Mouse (Mus musculus): Measurements from ENCODE around the gene Hc.

The Hc gene

DNA sequence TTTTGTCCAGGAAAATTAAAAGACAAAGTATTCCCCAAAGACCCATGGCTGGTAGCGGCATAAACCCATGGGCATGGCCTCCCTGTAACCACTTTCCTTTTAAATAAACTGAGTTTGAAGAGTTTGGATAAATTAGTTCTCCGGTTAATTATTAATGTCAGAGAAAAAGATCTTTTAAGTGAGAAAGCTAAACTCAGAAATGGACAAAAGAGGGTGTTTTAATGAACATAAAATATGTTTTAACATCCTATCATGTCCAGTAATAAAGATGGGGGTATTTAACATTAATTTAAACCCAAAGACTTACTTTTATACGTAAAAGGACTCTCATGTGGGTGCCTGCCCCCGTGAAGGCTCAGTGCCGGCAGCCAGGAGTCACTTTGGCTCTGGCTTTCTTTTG is at the start of gene Hc:
Gene Hc, minus strand, starts transcription at position 101 of the 400 bp plus-strand sequence.
- DNase-seq: no peak

DNA sequence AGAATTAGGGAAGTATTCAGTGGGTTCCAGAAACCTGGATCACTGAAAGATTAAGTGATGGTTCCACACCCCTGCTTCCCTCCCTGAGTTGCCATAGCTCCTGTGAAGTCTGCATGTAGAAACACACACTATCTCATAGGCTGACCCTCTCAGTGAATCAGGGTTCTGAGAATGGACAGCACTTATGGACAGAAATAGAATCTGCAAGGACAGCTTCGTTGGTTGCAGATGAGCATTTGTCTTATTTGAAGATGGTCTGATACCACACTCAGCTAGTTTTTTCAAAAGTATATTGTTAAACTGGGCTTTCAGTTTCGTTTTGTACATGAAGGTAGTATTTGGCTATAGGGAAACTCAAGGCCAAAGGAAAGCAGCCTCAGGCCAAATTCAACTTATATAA is 49.3 kb upstream of the Hc start:
- no peak for DNase-seq

DNA sequence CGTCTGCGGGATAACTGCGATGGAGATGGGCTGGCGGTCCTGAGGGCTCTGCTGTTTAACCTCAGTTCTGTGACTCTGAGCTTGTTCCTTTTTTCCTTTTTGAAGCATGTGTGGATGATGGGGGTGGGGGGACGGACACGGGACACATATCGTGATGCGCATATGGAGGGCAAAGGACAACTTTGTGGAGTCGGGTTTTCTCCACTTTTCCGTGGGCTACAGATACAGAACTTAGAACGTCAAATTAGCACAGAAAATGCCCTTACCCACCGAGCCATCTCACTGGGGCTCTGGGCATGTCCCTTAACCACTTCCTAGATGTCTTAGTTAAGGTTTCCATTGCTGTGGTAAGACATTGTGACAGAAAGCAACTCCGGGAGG is 48.7 kb upstream of the Hc start:
- DNase-seq: no peak

DNA sequence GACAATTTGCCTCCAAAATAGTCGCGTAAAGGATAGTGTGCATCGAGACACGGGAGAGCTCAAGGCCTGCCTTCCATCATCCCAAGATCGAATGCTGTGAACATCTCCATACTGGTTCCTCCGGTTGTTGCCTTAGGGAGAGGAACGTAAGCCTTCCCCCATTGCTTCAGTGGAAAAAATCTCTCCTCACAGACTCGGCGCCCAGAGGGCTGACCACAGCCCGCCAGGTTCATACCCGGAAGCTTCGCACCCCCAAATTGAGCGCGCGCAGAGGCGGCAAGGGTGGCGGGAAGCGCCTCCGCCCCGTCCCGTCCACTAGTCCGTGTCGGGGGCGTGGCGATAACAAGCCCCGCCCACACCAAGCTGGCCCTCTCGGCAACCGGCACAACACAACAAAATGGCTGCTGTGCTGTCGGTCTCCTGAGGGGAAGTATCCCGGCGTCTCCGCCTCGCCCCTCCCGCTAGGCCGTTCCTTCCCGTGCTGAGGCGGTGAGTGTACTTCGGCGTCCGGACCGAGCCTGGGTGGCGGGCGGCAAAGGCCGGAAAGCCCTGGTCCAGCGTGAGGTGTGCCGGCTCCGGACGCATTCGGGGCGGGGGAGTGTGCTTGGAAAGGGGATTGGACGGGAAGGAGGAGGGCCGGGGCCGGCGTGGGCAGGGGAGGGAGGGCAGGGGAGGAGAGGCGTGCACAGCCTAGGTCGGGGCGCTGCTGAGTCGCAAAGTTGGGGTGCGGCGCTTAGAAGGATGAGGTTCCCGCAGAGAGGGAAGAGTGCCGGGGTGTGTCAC is 48.1 kb upstream of the Hc start, which contains the start of gene Cntrl:
Gene Cntrl, plus strand, starts transcription at position 352 of the 783 bp plus-strand sequence.
- peak; percentile 95 for DNase-seq

DNA sequence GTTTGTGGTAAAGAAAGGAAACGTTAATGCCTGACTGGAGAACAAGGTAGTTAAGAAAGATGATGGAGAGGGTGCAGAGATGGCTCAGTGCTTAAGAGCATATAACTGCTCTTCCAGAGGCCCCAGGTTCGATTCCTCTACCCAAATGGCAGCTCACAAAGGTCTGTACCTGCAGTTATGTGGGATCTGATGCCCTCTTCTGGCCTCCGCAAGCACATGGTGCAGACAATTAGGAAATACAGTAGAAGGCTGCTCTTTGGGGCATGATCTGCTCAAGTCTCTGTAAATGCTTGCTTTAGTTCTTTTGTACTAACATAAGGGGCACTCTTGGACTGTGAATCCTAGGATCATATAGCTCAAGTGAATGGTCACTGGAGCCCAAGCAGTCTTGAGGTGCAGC is 47.5 kb upstream of the Hc start:
- peak; percentile 27 for DNase-seq

DNA sequence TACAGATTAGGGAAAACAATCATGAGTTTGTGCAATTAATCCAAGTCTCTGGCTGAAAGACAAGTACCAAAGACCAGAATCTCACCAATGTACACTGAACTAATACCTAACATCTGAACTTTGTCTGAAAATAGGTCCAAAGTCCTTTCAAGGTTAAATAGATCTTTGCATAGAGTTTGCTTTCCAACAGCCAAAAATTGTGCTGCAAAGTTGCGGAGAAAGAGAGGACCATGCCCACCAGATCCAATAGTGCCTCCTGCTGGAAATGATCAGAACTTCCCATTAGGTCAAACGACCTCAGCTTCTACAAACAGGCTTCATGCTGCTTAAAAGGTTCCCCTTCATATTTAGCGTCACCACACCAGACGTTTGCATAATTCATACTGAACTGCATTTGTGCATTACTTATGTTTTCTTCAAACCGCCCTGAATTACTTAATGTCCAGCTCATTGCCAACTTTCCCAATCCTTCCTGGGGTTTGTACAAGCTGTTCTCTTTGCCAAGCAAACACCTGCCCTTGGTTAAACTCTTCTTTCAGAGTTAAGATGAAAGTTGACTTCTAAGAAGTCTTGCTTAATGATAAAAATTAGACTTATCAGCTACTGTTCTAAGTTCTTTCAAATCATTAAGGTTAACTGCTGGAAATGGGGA is 46.9 kb upstream of the Hc start:
- no peak for DNase-seq

DNA sequence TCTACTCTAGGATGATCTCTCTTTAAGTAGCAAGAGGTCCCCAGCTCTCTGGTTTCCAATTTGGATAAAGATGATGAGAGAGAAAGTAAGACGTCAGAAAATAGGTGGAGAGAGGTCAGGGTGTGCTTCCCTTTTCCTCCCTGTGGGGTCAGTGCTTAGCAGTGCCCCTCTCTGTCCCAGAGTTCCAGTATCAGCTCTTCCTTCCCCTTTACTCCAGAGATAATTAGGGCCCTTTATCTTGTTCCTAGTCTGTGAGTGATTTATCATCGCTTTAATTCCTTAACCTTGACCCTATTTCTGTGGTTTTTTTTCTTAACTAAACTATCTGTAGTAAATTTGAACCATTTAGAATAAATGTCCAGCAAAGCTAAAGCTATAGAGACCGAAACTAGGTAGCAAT is 43.6 kb upstream of the Hc start:
- DNase-seq: no peak

DNA sequence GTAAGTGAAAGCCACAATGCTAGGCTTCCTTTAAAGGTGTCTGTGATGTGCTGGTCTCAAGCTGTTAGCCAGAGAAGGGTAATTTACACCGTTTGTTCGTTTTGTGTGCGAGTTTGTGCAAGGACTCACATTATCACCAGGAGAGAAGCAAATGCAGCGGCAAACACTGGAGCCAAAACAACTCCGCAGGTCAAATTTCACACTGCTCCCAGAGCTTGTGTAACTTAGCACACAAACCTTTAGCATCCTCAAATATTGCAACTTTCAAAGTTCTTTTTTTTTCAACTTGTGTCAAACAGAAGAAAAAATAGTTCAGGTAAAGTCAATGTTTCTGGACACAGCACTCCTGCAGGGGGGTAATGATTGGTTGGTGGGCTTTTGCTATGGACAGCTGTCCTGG is 42.3 kb upstream of the Hc start:
- DNase-seq: no peak

DNA sequence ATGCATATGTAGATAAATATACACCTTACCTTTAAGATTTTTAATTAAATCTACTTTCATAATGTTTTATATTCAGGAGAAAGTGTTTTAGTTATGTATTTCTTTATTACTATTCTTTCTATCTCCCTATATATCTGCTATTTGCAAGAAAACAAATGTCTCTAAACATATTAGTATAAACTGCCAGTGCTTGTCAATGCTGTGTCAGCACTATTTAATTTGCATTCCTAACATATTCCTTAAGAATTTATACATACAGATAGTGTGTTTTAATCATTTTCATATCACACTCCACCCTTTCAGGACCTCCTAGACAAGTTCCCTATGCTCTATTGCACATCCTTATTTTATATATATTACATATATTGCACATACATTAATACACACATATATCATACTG is 41.5 kb upstream of the Hc start:
- DNase-seq: no peak

DNA sequence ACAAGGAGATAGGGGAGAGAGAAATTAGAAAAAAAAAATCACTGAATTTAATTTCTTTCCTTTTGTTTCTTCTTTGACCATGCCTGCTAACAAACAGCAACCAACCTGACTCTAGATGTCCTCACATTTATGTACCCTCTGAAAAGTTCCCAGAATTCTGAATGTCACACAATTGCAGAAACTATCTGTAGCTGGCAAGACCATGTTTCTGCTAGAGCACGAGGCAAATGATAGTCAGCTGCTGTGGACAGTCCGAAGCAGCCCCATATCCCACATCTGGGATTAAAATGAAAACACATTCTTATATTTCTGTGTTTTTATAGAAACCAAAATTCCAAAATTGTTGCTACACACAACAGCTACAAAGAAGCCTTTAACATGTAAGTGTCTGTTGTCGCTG is 40.2 kb upstream of the Hc start, which contains the start of gene AI182371:
Gene AI182371, minus strand, starts transcription at position 101 of the 400 bp plus-strand sequence.
- DNase-seq: no peak

DNA sequence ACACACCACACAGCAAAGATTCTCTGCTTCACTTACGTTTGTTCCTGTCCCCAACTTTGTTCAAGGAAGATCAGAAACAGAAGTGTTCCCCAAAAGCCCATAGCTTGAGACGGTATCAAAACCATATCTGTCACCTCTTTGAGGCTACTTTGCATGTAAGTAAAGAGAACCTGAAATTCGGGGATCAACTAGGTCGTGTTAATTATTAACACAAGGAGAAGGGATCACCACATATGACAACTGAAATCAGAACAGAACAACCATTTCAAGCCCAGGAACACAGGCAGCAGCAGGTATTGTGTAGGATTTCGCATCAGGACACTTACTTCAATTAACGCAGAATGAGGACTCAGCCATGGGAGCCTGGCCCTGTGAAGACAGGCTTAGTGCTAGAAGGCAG is 39.3 kb upstream of the Hc start:
- no peak for DNase-seq

DNA sequence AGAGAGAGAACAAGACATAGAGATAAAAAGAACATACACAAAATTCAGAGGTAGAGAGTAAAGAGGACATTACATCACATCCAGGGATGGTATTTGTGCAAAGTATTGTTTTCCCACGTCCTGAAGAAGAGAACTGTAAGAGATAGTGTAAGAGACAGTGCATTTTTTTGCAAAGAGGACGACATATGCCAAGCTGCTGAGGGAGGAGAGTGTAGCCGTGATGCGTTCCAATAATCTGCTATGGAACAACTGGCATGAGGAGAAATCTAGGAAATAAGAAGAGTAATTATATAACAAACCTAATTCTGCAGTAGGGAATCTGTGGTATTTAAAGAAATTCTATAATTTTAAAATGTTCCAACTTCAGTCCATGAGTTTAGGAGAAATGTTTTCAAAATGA is 26.2 kb upstream of the Hc start:
- DNase-seq: no peak

DNA sequence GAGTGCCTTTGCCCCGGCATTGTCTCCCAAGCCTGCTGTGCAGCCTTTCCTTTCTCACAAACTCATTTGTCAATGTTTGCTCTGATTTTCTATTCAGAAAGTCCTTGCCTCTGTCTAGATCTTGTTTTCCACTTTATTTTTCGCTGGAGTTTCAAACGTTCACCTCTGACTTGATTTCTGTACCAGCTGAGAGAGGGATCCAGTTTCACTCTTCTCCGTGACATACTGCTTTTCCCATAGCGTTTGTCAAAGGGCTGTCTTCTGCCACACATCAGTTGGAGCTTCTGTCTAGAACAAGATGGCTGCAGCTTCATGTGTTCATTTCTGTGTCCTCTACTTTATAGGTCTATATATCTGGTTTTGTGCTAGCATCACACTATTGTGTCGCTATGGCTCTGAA is 17.9 kb upstream of the Hc start:
- no peak for DNase-seq

DNA sequence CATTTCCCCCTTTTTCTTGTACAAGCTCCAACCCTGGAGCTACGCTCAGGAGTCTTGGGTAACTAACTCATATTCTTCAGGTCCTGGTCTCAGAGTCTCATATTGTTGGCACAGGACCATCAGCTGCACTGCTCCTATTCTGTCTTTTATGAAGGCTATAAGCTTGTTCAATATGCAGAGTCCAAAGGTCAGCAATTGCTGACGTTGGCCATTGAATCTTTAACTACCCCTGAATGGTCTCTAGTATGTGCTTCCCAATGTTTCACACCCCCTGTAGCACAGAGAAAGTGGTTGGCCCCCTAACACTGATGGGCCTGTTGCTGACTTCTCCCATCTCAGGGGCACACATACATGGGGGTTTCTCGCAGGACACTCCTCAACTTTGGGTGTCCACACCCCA is 13.1 kb upstream of the Hc start:
- DNase-seq: no peak

DNA sequence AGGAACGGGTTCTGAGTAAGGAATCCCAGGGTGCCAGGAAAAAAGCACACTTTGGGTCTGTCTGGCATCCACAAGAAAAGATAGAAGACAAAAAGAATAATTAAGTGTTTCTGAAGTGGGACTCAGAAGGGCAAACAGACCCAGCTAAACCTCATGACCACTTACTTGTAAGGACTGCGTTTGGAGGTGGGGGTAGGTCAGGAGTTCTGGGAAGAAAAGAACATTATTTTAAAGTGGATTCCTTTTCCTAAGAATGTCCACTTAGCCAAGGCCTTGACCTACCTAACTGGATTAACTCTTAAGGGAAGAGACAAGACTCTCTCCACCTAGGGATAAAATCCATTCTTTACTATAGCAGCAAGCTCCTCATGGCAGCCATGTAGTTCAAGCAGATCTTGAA is 11.3 kb upstream of the Hc start:
- DNase-seq: no peak

DNA sequence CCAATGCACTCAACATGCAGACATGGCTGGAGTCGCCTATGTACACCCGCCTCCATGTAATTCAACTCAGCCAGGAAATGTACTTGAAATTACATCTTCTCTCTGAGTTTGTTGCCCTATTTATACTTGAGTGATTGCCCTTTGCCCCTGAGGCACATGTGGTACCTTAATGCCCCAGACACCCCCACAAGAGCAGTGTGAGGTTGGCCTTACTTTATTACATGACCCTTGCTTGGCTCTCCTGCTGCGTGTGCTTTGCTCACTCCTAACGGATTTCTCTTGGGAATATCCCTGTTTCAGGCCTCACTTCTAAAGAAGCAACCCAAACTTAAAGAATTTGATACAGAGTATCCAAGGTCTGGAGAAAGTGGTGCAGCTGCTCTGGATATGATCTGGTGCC is 9.0 kb upstream of the Hc start:
- no peak for DNase-seq

DNA sequence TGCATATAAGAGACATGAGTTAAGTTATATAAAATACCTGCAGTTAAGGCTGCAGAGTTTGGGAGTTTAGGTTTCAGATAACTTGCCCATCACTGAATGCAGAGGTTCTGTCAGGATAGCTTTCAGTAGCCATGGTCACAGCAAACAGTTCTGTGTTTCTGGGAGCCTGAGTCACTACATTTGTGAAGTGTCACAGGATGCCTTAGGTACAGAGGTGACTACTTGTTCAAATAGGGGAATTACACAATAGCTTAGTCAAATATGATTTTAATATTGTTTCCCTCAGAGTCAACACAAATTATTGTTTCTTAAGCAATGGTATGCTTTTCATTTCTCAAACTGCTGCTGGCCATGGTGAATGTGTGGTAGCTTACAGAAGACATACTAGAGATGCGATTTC is 7.9 kb upstream of the Hc start:
- no peak for DNase-seq

DNA sequence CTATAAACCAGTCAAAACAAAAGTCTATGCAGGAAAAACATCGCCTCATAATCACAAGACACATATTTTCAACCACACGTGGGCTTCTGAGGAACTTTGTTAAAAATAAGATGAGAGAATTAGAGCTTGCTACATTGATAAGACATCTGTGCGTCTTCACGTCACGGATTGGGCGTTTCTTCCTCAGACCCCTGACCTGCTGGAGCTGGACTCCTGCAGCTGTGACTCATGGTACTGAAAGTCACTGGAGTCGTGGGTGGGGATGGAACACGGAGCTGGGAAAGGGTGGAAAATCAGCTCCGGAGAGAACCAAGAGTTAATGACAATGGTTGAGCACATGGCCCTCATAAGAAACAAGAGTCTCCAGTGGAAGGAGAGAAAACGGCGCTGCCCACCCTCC is 5.9 kb upstream of the Hc start:
- DNase-seq: no peak

DNA sequence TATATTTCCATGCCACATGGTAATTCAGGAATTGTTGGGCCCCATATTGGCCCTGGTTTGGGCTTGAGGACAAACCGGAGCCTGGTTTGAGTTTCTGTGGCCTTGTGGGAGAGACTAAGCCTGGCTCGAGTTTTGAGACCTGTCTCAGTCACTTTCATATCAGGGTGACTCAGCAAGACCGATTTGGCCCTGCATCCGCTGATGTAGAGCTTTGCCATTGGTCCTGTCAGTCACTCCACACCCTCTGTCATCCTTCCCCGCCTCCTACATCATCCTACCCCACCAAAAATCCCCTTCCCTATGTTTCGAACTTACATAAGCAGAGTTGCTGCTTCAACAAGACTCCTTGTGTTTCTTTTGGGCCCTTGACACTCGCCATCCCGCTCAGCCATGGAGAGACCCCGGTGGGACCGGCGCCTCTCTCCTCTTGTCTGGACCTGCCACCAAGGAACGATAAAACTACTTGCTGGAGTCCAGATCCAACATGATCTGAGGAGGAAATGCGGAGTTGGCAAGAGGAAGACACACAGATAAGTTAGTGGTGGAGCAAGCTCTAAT is 5.4 kb upstream of the Hc start:
- no peak for DNase-seq

DNA sequence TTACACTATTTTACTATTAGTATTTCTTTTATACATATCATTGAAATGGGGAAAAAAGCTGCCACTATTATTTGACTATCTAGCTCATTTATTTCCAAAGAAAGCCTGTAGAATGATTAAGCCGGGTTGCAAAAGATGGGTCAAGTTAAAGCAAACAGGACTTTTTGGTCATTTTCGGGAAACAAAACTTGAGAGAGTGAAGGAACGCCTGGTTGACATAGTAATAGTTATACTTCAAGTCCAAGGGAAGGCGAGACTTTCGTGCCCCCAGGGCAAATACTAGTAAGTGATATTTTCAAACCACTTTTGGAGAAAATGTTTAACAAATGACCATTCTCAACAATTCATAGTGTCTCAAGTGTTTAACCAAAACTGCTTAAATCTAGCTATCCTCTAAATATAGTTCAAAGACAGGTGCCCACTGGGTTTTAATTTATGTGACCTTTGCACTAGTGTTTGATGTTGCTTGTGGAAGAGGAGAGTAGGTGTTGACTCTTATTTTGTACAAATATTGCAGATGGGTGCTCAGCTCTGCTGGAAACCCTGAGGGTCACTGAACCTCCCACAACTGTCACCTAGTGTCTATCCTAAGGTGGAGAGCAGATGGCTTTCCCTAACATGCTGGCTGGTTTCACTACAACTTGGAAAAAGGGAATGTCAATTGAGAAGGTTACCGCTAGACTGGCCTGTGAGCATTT is 2.2 kb upstream of the Hc start:
- no peak for DNase-seq

DNA sequence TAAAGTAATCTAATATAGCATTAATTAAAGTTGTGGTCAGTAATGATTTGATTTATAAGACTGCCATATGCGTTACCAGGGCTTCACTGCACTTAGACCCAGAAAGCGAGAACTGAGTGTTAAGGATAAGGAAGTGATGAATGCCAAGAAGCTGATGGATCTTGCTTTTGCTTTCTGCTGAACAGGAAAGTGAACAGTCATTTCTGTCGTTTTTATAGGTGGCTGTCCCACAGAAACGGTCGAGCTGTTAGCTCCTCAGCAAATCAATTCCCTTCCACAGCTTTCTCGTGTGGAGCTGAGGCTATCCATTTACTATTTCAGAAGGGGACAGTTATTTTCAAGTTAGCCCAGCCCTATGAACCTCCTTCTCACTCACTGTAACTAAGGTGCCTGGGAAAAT is 341 bp downstream of the Hc start:
- DNase-seq: no peak

DNA sequence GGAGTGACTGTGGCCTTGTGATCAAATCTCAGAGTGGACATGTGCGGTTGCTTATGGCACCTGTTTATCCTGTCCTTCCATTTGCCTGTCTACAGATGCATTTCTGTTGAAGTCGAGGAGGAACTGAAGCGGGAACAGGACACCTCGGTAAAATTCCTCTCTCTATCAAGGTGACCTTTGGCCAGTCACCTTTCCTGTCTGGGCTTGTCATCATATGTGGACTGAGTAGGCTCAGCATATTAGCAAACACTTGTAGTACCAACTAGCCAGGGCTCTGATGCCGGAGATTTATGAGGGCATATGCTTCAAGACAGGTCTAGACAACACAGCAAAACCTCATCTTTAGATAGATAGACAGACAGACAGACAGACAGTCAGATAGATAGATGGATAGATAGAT is 982 bp downstream of the Hc start:
- no peak for DNase-seq

DNA sequence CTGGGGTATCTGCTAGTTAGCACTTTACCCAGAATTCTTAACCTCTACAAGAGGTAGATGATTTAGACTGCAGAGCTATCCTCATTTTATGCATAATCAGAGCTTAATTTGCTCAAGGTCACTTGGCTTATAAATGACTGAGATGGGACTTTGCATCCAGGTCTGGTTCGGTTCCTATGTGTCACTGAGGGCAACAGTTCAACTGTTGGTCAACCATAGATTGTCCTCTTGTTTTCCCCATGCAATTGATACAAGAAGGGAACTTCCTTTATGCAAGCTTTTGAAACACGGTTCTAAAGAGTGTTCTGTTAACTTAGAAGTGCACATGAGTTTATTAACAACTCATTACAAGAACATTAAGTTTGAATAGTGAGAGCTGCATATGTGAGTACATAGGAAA is 2.9 kb downstream of the Hc start:
- DNase-seq: no peak

DNA sequence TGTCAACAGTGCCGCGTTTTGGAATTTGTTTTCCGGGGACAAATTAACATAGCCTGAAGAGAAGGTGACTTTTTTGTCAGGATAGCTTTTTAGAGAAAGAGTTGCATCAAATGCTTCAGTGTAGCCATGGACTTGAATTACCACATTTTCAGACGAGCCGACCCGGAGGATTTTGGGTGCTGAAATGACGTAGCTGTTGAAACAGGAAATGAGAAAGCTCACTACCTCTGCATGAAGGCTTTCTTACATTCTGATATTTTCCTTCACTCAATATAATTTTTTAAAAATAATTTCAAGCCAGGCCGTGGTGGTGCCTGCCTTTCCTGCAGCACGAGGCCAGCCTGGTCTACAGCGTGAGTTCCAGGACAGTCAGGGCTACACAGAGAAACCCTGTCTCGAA is 4.0 kb downstream of the Hc start:
- no peak for DNase-seq
